Mouse (Mus musculus) embryonic fibroblast, embryonic 13.5 days (primary cell): ENCODE results near the gene Ska3.

Source experiments
- CTCF ChIP-seq: IDR thresholded peaks from 2 replicates; pipeline ENCODE4 v1.5.1; 2011; ENCODE audit warnings: mild to moderate bottlenecking, control low read depth, low read length, moderate library complexity, borderline replicate concordance; ENCODE audit not compliant: insufficient read depth
- POLR2A ChIP-seq: IDR thresholded peaks from 2 replicates; pipeline ENCODE4 v1.6.1; 2011; ENCODE audit warnings: low read depth, mild to moderate bottlenecking, control low read depth, low read length, moderate library complexity

DNA sequence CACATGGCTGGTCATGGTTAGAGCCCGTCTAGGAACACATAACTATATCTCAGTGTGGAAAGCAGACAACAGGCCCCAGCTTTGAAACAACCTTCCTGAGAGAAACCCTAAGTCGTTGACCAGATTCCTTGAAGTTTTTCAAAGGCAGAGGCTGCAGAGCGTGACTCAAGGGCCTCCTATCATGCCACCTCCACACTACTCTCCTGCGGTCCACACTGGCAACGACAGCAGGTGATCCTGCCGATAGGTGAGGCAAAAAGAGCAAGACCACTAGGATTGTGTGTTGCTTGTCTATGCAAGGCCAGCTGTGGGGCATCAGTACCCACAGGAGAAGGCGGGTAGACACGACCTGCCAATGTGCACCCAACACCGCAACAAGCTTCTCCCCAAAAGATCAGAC lies 36.2 kb downstream of the Ska3 start:
- TF ChIP-seq CTCF (no peak), POLR2A (no peak)
